Mouse (Mus musculus): ENCODE measurements around the gene Gpm6a. TPM values are rescaled to one million over a fixed set of nuclear protein-coding genes. Genes with fewer than 3 reads are reported as not detected.

Gpm6a gene
- polyA plus RNA-seq, 1 experiment = 2.5 TPM

- Histone ChIP-seq H3K4me3 (replicated peaks; ENCODE audit: control insufficient read depth, low read depth, low read length) (no peak overlapping the region), H3K4me1 (ENCODE audit: control insufficient read depth, insufficient read depth, low read length) (no peaks in the 10 kb centered on the region), H3K27ac (ENCODE audit: control insufficient read depth, insufficient read depth, low read depth, low read length, poor library complexity) (no peak overlapping the region)
- TF ChIP-seq POLR2A (IDR thresholded peaks at IDR 0.05; ENCODE audit: borderline replicate concordance, control insufficient read depth, low read depth, low read length) (no peak), CTCF (IDR thresholded peaks at IDR 0.05; ENCODE audit: control insufficient read depth, insufficient read depth, low read length) (no peak)
- 59% methylated on average over 2 of the region's 2 CpGs for WGBS
Observed at GRCm38 (mm10) chr8:54986791-54987190, 32.1 kb downstream of the Gpm6a start.

GRCm38 (mm10) chr8:54989093-54989492 lies 34.5 kb downstream of the Gpm6a start:
- no peak overlapping the region for H3K4me3 ChIP-seq (replicated peaks; ENCODE audit: control insufficient read depth, low read depth, low read length)
- no peak overlapping the region for H3K27ac ChIP-seq (ENCODE audit: control insufficient read depth, insufficient read depth, low read depth, low read length, poor library complexity)
- TF ChIP-seq POLR2A (IDR thresholded peaks at IDR 0.05; ENCODE audit: borderline replicate concordance, control insufficient read depth, low read depth, low read length) (no peak), CTCF (IDR thresholded peaks at IDR 0.05; ENCODE audit: control insufficient read depth, insufficient read depth, low read length) (no peak)
- no peaks in the 10 kb centered on the region for H3K4me1 ChIP-seq (ENCODE audit: control insufficient read depth, insufficient read depth, low read length)
- WGBS = 34% methylated on average over 2 of the region's 2 CpGs

GRCm38 (mm10) chr8:54991840-54992609 lies 37.4 kb downstream of the Gpm6a start:
- H3K27ac ChIP-seq (ENCODE audit: control insufficient read depth, insufficient read depth, low read depth, low read length, poor library complexity) = no peak overlapping the region
- H3K4me1 ChIP-seq (ENCODE audit: control insufficient read depth, insufficient read depth, low read length) = no peaks in the 10 kb centered on the region
- TF ChIP-seq CTCF (IDR thresholded peaks at IDR 0.05; ENCODE audit: control insufficient read depth, insufficient read depth, low read length) = no peak
- TF ChIP-seq POLR2A (IDR thresholded peaks at IDR 0.05; ENCODE audit: borderline replicate concordance, control insufficient read depth, low read depth, low read length) = no peak
- no peak overlapping the region for H3K4me3 ChIP-seq (replicated peaks; ENCODE audit: control insufficient read depth, low read depth, low read length)
- 66% methylated on average over 3 of the region's 3 CpGs for WGBS

GRCm38 (mm10) chr8:54995662-54996061 lies 41.0 kb downstream of the Gpm6a start:
- H3K4me3 ChIP-seq (replicated peaks; ENCODE audit: control insufficient read depth, low read depth, low read length) = no peak overlapping the region
- H3K27ac ChIP-seq (ENCODE audit: control insufficient read depth, insufficient read depth, low read depth, low read length, poor library complexity) = no peak overlapping the region
- no peaks in the 10 kb centered on the region for H3K4me1 ChIP-seq (ENCODE audit: control insufficient read depth, insufficient read depth, low read length)
- WGBS = 58% methylated on average over 1 of the region's 1 CpGs
- TF ChIP-seq CTCF (IDR thresholded peaks at IDR 0.05; ENCODE audit: control insufficient read depth, insufficient read depth, low read length) = no peak
- TF ChIP-seq POLR2A (IDR thresholded peaks at IDR 0.05; ENCODE audit: borderline replicate concordance, control insufficient read depth, low read depth, low read length) = no peak

- TF ChIP-seq POLR2A (IDR thresholded peaks at IDR 0.05; ENCODE audit: borderline replicate concordance, control insufficient read depth, low read depth, low read length) (no peak), CTCF (IDR thresholded peaks at IDR 0.05; ENCODE audit: control insufficient read depth, insufficient read depth, low read length) (no peak)
- 74% methylated on average over 1 of the region's 1 CpGs for WGBS
Observed at GRCm38 (mm10) chr8:55002398-55002797, 47.8 kb downstream of the Gpm6a start.

GRCm38 (mm10) chr8:55002946-55003345 lies 48.3 kb downstream of the Gpm6a start:
- TF ChIP-seq CTCF (IDR thresholded peaks at IDR 0.05; ENCODE audit: control insufficient read depth, insufficient read depth, low read length) (no peak), POLR2A (IDR thresholded peaks at IDR 0.05; ENCODE audit: borderline replicate concordance, control insufficient read depth, low read depth, low read length) (no peak)
- Histone ChIP-seq H3K27ac (ENCODE audit: control insufficient read depth, insufficient read depth, low read depth, low read length, poor library complexity) (no peak overlapping the region), H3K4me3 (replicated peaks; ENCODE audit: control insufficient read depth, low read depth, low read length) (no peak overlapping the region), H3K4me1 (ENCODE audit: control insufficient read depth, insufficient read depth, low read length) (no peaks in the 10 kb centered on the region)
- WGBS = 45% methylated on average over 2 of the region's 2 CpGs

More at GRCm38 (mm10) chr8:55002398-55002797, 47.8 kb downstream of the Gpm6a start:
- Histone ChIP-seq H3K4me3 (replicated peaks; ENCODE audit: control insufficient read depth, low read depth, low read length) (no peak overlapping the region), H3K27ac (ENCODE audit: control insufficient read depth, insufficient read depth, low read depth, low read length, poor library complexity) (no peak overlapping the region), H3K4me1 (ENCODE audit: control insufficient read depth, insufficient read depth, low read length) (no peaks in the 10 kb centered on the region)

- TF ChIP-seq CTCF (IDR thresholded peaks at IDR 0.05; ENCODE audit: control insufficient read depth, insufficient read depth, low read length) = no peak
- no peak for TF ChIP-seq POLR2A (IDR thresholded peaks at IDR 0.05; ENCODE audit: borderline replicate concordance, control insufficient read depth, low read depth, low read length)
- Histone ChIP-seq H3K4me1 (ENCODE audit: control insufficient read depth, insufficient read depth, low read length) (no peaks in the 10 kb centered on the region), H3K27ac (ENCODE audit: control insufficient read depth, insufficient read depth, low read depth, low read length, poor library complexity) (no peak overlapping the region), H3K4me3 (replicated peaks; ENCODE audit: control insufficient read depth, low read depth, low read length) (no peak overlapping the region)
- 52% methylated on average over 2 of the region's 2 CpGs for WGBS
Observed at GRCm38 (mm10) chr8:55012228-55012627, 57.6 kb downstream of the Gpm6a start.

- Histone ChIP-seq H3K27ac (ENCODE audit: control insufficient read depth, insufficient read depth, low read depth, low read length, poor library complexity) (no peak overlapping the region), H3K4me3 (replicated peaks; ENCODE audit: control insufficient read depth, low read depth, low read length) (no peak overlapping the region), H3K4me1 (ENCODE audit: control insufficient read depth, insufficient read depth, low read length) (no peaks in the 10 kb centered on the region)
- 69% methylated on average over 1 of the region's 1 CpGs for WGBS
- TF ChIP-seq CTCF (IDR thresholded peaks at IDR 0.05; ENCODE audit: control insufficient read depth, insufficient read depth, low read length) = no peak
- TF ChIP-seq POLR2A (IDR thresholded peaks at IDR 0.05; ENCODE audit: borderline replicate concordance, control insufficient read depth, low read depth, low read length) = no peak
Observed at GRCm38 (mm10) chr8:55017071-55017470, 62.4 kb downstream of the Gpm6a start.
